Mouse (Mus musculus): ENCODE measurements around the gene Zfhx3. TPM values are rescaled to one million over a fixed set of nuclear protein-coding genes. Genes with fewer than 3 reads are reported as not detected.

The Zfhx3 gene
- polyA plus RNA-seq, 1 experiment = 17.1 TPM

- TF ChIP-seq POLR2A (IDR thresholded peaks at IDR 0.05; ENCODE audit: borderline replicate concordance, low read depth, low read length) (no peak), CTCF (IDR thresholded peaks at IDR 0.05; ENCODE audit: low read depth, low read length) (no peak)
- no peak overlapping the region for H3K27ac ChIP-seq (ENCODE audit: insufficient read depth, low read depth, low read length)
- H3K4me3 ChIP-seq (ENCODE audit: insufficient read depth, low read length) = no peak overlapping the region
These were observed 649.7 kb downstream of the Zfhx3 start for GRCm38 (mm10) chr8:108592028-108592724.

DNA sequence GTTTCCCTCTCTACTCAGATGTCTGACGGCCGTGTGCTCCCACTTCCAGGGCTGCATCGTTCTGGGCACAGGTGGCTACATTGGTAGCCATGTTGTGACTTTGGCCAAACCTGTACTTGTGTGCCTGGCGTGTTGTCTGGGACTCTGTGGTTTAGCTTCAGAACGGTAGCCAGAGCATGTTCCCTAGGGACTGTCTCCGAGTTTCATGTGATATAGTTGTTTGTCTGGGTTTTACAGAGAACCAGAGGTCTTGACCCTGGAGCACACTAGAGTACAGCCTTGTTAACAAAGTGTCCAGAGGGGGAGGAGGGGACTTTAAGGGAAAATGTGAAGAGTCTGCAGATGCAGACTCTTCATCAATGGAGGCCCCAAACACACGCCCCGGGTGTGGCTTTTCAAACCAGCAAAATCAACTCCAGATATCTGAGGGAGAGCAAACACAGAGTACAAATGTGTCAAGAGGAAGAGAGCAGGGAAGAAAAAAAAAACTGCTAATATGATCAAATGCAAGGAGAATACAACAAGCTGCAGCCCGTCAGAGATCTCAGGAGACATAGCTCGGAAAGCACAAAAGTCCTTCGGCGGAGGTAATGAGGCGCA, 650.6 kb downstream of the Zfhx3 start:
- Histone ChIP-seq H3K4me1 (ENCODE audit: control insufficient read depth, insufficient read depth, low read length) (peaks cover 7% of the 10 kb centered on the region), H3K4me3 (ENCODE audit: insufficient read depth, low read length) (no peak overlapping the region), H3K27ac (ENCODE audit: insufficient read depth, low read depth, low read length) (no peak overlapping the region)
- TF ChIP-seq POLR2A (IDR thresholded peaks at IDR 0.05; ENCODE audit: borderline replicate concordance, low read depth, low read length) (no peak), CTCF (IDR thresholded peaks at IDR 0.05; ENCODE audit: low read depth, low read length) (no peak)

More at GRCm38 (mm10) chr8:108592028-108592724, 649.7 kb downstream of the Zfhx3 start:
- H3K4me1 ChIP-seq (ENCODE audit: control insufficient read depth, insufficient read depth, low read length) = peaks cover 7% of the 10 kb centered on the region

DNA sequence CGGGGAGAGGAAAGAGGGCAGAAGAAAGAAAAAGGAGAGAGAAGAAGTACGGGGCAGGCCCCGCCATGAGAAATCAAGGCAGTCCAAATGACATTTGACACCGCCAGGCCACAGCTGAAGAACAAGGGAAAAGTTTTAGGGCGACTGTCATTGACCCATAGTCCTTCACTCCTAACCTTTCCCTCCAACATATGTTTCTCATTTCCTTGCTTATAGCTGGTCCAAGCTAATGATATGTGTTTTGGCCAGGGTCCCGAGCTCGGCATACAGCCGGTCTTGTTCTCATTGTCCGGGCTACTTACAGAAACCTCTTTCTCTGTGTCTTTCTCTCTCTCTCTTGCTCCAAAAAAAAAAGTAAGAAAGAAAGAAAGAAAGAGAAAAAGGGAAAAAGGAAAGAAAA, 651.4 kb downstream of the Zfhx3 start:
- Histone ChIP-seq H3K4me3 (ENCODE audit: insufficient read depth, low read length) (no peak overlapping the region), H3K27ac (ENCODE audit: insufficient read depth, low read depth, low read length) (no peak overlapping the region), H3K4me1 (ENCODE audit: control insufficient read depth, insufficient read depth, low read length) (peaks cover 7% of the 10 kb centered on the region)
- TF ChIP-seq POLR2A (IDR thresholded peaks at IDR 0.05; ENCODE audit: borderline replicate concordance, low read depth, low read length) (no peak), CTCF (IDR thresholded peaks at IDR 0.05; ENCODE audit: low read depth, low read length) (no peak)

- TF ChIP-seq CTCF (IDR thresholded peaks at IDR 0.05; ENCODE audit: low read depth, low read length) (no peak), POLR2A (IDR thresholded peaks at IDR 0.05; ENCODE audit: borderline replicate concordance, low read depth, low read length) (no peak)
- Histone ChIP-seq H3K4me3 (ENCODE audit: insufficient read depth, low read length) (no peak overlapping the region), H3K27ac (ENCODE audit: insufficient read depth, low read depth, low read length) (no peak overlapping the region), H3K4me1 (ENCODE audit: control insufficient read depth, insufficient read depth, low read length) (peaks cover 7% of the 10 kb centered on the region)
These were observed 652.1 kb downstream of the Zfhx3 start for GRCm38 (mm10) chr8:108594361-108595060.

DNA sequence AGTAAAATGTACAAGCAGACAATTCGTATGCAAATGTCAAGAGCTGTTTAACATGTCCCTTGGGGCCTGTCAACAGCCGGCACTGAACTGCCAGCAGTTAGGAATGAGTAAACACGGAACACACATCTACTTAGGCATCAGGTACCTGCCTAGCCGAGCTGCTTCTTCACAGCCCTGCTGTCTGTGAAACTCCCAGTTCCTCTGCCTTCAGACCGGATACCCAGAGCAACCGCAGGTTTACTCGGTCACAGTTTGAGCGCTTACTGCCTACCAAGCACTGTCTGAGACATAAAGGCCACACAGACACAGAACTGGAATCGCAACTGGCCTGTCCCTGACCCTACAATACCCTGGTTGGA, 652.6 kb downstream of the Zfhx3 start:
- TF ChIP-seq CTCF (IDR thresholded peaks at IDR 0.05; ENCODE audit: low read depth, low read length) = no peak
- no peak for TF ChIP-seq POLR2A (IDR thresholded peaks at IDR 0.05; ENCODE audit: borderline replicate concordance, low read depth, low read length)
- peaks cover 7% of the 10 kb centered on the region for H3K4me1 ChIP-seq (ENCODE audit: control insufficient read depth, insufficient read depth, low read length)

GRCm38 (mm10) chr8:108595721-108596495, 653.5 kb downstream of the Zfhx3 start:
- no peak overlapping the region for H3K27ac ChIP-seq (ENCODE audit: insufficient read depth, low read depth, low read length)

More for the DNA sequence above, 652.6 kb downstream of the Zfhx3 start:
- Histone ChIP-seq H3K27ac (ENCODE audit: insufficient read depth, low read depth, low read length) (no peak overlapping the region), H3K4me3 (ENCODE audit: insufficient read depth, low read length) (no peak overlapping the region)

DNA sequence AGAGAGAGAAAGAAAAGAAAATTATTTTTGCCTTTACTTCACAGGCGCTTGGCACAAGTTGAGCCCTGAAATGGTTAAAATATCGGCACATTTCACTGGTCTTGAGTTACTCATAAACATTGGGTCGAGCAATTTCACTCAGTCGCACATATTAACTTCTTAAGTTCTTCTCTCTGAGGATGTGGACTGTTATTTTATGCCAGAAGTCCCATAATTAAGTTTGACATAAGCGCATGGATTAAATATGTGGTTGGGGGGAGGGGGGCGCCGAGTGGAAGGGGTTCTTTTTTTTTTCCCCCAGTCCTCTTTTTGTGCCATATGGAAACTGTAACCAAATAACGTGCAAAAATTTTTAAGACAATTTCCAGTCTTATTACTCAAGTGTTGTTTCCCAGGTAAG, 656.6 kb downstream of the Zfhx3 start:
- Histone ChIP-seq H3K27ac (ENCODE audit: insufficient read depth, low read depth, low read length) (no peak overlapping the region), H3K4me1 (ENCODE audit: control insufficient read depth, insufficient read depth, low read length) (0 out of 2 replicates have a peak, but pooled peaks cover 2% of the 10 kb centered on the region), H3K4me3 (ENCODE audit: insufficient read depth, low read length) (no peak overlapping the region)
- TF ChIP-seq POLR2A (IDR thresholded peaks at IDR 0.05; ENCODE audit: borderline replicate concordance, low read depth, low read length) (no peak), CTCF (IDR thresholded peaks at IDR 0.05; ENCODE audit: low read depth, low read length) (no peak)

More at GRCm38 (mm10) chr8:108595721-108596495, 653.5 kb downstream of the Zfhx3 start:
- no peak for TF ChIP-seq POLR2A (IDR thresholded peaks at IDR 0.05; ENCODE audit: borderline replicate concordance, low read depth, low read length)
- TF ChIP-seq CTCF (IDR thresholded peaks at IDR 0.05; ENCODE audit: low read depth, low read length) = no peak
- Histone ChIP-seq H3K4me3 (ENCODE audit: insufficient read depth, low read length) (no peak overlapping the region), H3K4me1 (ENCODE audit: control insufficient read depth, insufficient read depth, low read length) (peaks cover 7% of the 10 kb centered on the region)

DNA sequence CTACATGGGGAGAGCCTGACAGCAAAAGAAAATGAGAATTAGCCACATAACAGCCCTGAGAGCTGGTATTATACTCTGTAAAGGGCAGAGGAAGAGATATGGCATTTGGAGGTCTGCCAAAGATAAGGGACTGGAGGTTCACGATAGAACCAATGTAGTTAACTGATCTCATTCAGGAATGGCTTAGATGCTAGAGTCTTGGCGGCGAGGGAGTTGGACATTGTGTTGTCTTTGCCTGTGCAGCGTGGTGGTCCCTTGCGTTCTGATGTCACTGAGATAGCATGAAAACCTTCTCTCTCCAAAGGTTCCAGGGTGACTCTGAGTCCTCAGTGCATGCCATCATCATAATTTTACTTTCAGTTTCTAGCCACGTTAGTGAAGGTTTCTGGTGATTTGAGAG, 657.1 kb downstream of the Zfhx3 start:
- TF ChIP-seq POLR2A (IDR thresholded peaks at IDR 0.05; ENCODE audit: borderline replicate concordance, low read depth, low read length) = no peak
- TF ChIP-seq CTCF (IDR thresholded peaks at IDR 0.05; ENCODE audit: low read depth, low read length) = no peak
- no peak overlapping the region for H3K4me3 ChIP-seq (ENCODE audit: insufficient read depth, low read length)
- H3K4me1 ChIP-seq (ENCODE audit: control insufficient read depth, insufficient read depth, low read length) = 0 out of 2 replicates have a peak, but pooled peaks cover 2% of the 10 kb centered on the region
- H3K27ac ChIP-seq (ENCODE audit: insufficient read depth, low read depth, low read length) = no peak overlapping the region

DNA sequence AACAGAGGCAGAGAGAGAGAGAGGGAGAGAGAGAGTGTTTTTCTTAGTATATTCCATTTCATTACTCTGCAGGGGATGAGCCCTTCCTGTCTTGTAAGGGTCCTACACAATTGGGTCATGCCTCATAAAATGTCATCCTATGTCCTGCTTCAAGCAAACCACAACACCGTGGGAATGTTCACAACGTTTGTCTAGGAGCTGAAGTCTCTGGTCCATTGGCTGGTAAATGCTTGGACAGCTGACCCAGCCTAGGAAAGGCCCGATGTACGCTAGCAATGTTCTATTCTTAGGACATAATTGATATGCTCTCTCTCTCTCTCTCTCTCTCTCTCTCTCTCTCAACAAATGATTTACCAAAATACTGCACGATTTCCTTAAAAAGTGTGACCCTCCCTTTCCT, 666.2 kb downstream of the Zfhx3 start:
- H3K4me3 ChIP-seq (ENCODE audit: insufficient read depth, low read length) = no peak overlapping the region
- H3K4me1 ChIP-seq (ENCODE audit: control insufficient read depth, insufficient read depth, low read length) = peaks cover 20% of the 10 kb centered on the region
- no peak for TF ChIP-seq POLR2A (IDR thresholded peaks at IDR 0.05; ENCODE audit: borderline replicate concordance, low read depth, low read length)
- no peak for TF ChIP-seq CTCF (IDR thresholded peaks at IDR 0.05; ENCODE audit: low read depth, low read length)
- no peak overlapping the region for H3K27ac ChIP-seq (ENCODE audit: insufficient read depth, low read depth, low read length)
